Mouse (Mus musculus) spleen, adult 2 months (tissue): Measurements from ENCODE around the gene Pramef12. TPM values are rescaled to one million over a fixed set of nuclear protein-coding genes. Genes with fewer than 3 reads are reported as not detected.
"Not testable (repeated sequence)": the region's sequence is repeated elsewhere in the genome, so short reads cannot be mapped to it uniquely, and the experiment has no call there.

Experiments
- DNase-seq, 2 experiments: peaks; one replicate each; pipeline versions ENCODE4 v3.0.0 to v3.0.0-alpha.2; 2012 to 2021; ENCODE audit warnings: low spot score in 2 of 2, low read depth in 1 of 2
- H3K27ac ChIP-seq: fragments of 200-500 bp; 2 replicates; pipeline ENCODE4 v1.5.1; 2012; ENCODE audit warnings: low read length, inconsistent platforms; ENCODE audit not compliant: insufficient read depth
- H3K27me3 ChIP-seq: fragments of 200-500 bp; 2 replicates; pipeline ENCODE4 v1.6.1; 2012; ENCODE audit warnings: mild to moderate bottlenecking, moderate library complexity, low read length, inconsistent platforms; ENCODE audit not compliant: control insufficient read depth, insufficient read depth
- H3K36me3 ChIP-seq: fragments of 200-500 bp; 2 replicates; pipeline ENCODE4 v1.6.1; 2012; ENCODE audit warnings: mild to moderate bottlenecking, low read length, inconsistent platforms; ENCODE audit not compliant: control insufficient read depth, insufficient read depth
- H3K4me1 ChIP-seq: fragments of 200-500 bp; 2 replicates; pipeline ENCODE4 v1.6.1; 2011; ENCODE audit warnings: inconsistent platforms; ENCODE audit not compliant: control insufficient read depth, insufficient read depth, insufficient read length
- H3K4me3 ChIP-seq: fragments of 200-500 bp; 2 replicates; pipeline ENCODE4 v1.5.1; 2011; ENCODE audit warnings: mild to moderate bottlenecking, inconsistent platforms; ENCODE audit not compliant: insufficient read depth, insufficient read length; ENCODE audit errors: extremely low read depth
- CTCF ChIP-seq: fragments of 200-500 bp; IDR thresholded peaks from 2 replicates; pipeline ENCODE4 v1.5.1; 2011; ENCODE audit warnings: mild to moderate bottlenecking, inconsistent platforms; ENCODE audit not compliant: insufficient read depth, insufficient read length, insufficient replicate concordance; ENCODE audit errors: extremely low read depth
- POLR2A ChIP-seq: fragments of 200-500 bp; IDR thresholded peaks from 2 replicates; pipeline ENCODE4 v1.6.1; 2011; ENCODE audit warnings: low read depth, low read length, inconsistent platforms
- WGBS: fragments of 180-500 bp; shearing (Covaris S2); methylation state at CpG from one replicate; pipeline ENCODE4 v1.1.7; 2018; 5-methylcytosine and 5-hydroxymethylcytosine counted together
- polyA plus RNA-seq: library from polyadenylated mRNA; depleted of rRNA; stranded (reverse); fragments of >200 nt; gene quantifications from 2 replicates; pipeline ENCODE4 v1.2.3, GENCODE M21; 2012; rRNA removed

Pramef12 gene
- polyA plus RNA-seq, 1 experiment, result not detected

- DNase-seq, result no peak
- no peaks in the 10 kb centered on the region for H3K36me3 ChIP-seq
- no peaks in the 10 kb centered on the region for H3K27me3 ChIP-seq
- H3K27ac ChIP-seq, result no peak within 1 kb of the TSS
- 65% methylated on average over 2 of the region's 2 CpGs for WGBS
- TF ChIP-seq CTCF, result no peak
- no peak for TF ChIP-seq POLR2A
- H3K4me1 ChIP-seq, result no peaks in the 10 kb centered on the region
- H3K4me3 ChIP-seq, result no peak within 1 kb of the TSS
Measured at GRCm38 (mm10) chr4:144377911-144378310, 30.4 kb downstream of the Pramef12 start, which contains the start of gene Pramef20. Gene Pramef20, minus strand, starts transcription at chr4:144377933.

DNA sequence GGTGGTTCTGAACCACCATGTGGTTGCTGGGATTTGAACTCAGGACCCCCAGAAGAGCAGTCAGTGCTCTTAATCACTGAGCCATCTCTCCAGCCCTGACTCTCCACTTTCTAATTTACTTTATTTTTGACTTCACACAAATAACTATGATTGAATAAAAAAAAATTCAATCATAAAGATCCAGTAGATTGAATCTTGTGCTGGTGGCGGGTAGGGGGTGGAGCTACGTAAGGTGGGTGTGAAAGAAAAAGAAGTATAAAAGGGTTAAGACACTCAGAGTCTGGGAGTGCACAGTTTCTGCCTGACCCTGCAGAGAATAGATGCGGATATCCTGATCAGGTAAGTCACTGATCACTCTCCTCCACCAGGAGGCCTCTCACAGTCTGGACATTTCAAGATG is 50.6 kb downstream of the Pramef12 start, which contains the start of gene Gm13119:
Gm13119 (plus strand) TSS at position 301 of the 400 bp plus-strand sequence.
- not testable (repeated sequence) for DNase-seq, H3K27me3 ChIP-seq, H3K4me1 ChIP-seq, H3K4me3 ChIP-seq, H3K36me3 ChIP-seq, H3K27ac ChIP-seq
- 79% methylated on average over 3 of the region's 3 CpGs for WGBS

Other genes starting within 250 kb of the Pramef12 start
- not detected in 2 replicates for gene Oog3, start 245.8 kb downstream of the Pramef12 start, polyA plus RNA-seq
- not detected in 2 replicates for gene Oog2, start 217.7 kb downstream of the Pramef12 start, polyA plus RNA-seq
- not detected in 2 replicates for gene C87977, start 195.1 kb downstream of the Pramef12 start, polyA plus RNA-seq
- gene Pramel5, start 128.0 kb downstream of the Pramef12 start, polyA plus RNA-seq, result not detected in 2 replicates
- not detected in 2 replicates for gene Gm13128, start 78.2 kb downstream of the Pramef12 start, polyA plus RNA-seq
- not detected in 2 replicates for gene Gm13119, start 50.5 kb downstream of the Pramef12 start, polyA plus RNA-seq
- not detected in 2 replicates for gene Pramef20, start 30.5 kb downstream of the Pramef12 start, polyA plus RNA-seq
- not detected in 2 replicates for gene 1700012P22Rik, start 30.3 kb upstream of the Pramef12 start, polyA plus RNA-seq
- not detected in 2 replicates for gene Gm9944, start 44.9 kb upstream of the Pramef12 start, polyA plus RNA-seq
- not detected in 2 replicates for gene Aadacl3, start 55.3 kb upstream of the Pramef12 start, polyA plus RNA-seq
- gene 9430007A20Rik, start 111.4 kb upstream of the Pramef12 start, polyA plus RNA-seq, result not detected in 2 replicates
- gene Gm13124, start 156.7 kb upstream of the Pramef12 start, polyA plus RNA-seq, result not detected in 2 replicates
- gene Aadacl4, start 205.2 kb upstream of the Pramef12 start, polyA plus RNA-seq, result not detected in 2 replicates